Mouse (Mus musculus): Measurements from ENCODE around the gene Rd3l.

Rd3l gene

GRCm38 (mm10) chr12:111980887-111981367, at the start of gene Rd3l:
TSS of gene Rd3l (minus strand) at chr12:111981317.
- in situ Hi-C loops (cut with MboI; ENCODE audit: low sequenced_read_pairs): no loop called here

- in situ Hi-C loops (cut with MboI; ENCODE audit: low sequenced_read_pairs): no loop called here
Observed at GRCm38 (mm10) chr12:112027408-112027807, 46.3 kb upstream of the Rd3l start.

GRCm38 (mm10) chr12:112025907-112026645, 45.0 kb upstream of the Rd3l start:
- in situ Hi-C loops (cut with MboI; ENCODE audit: low sequenced_read_pairs): no loop called here

- in situ Hi-C loops (cut with MboI; ENCODE audit: low sequenced_read_pairs): no loop called here
Observed at GRCm38 (mm10) chr12:112025457-112025856, 44.3 kb upstream of the Rd3l start.

GRCm38 (mm10) chr12:112024581-112025310, 43.6 kb upstream of the Rd3l start:
- in situ Hi-C loops (cut with MboI; ENCODE audit: low sequenced_read_pairs): no loop called here

- in situ Hi-C loops (cut with MboI; ENCODE audit: low sequenced_read_pairs): no loop called here
Observed at GRCm38 (mm10) chr12:112023306-112023705, 42.2 kb upstream of the Rd3l start.

- in situ Hi-C loops (cut with MboI; ENCODE audit: low sequenced_read_pairs): no loop called here
Observed at GRCm38 (mm10) chr12:112016346-112016745, 35.2 kb upstream of the Rd3l start.

- in situ Hi-C loops (cut with MboI; ENCODE audit: low sequenced_read_pairs): no loop called here
Observed at GRCm38 (mm10) chr12:112013271-112013801, 32.2 kb upstream of the Rd3l start.

GRCm38 (mm10) chr12:112012511-112013270, 31.6 kb upstream of the Rd3l start:
- in situ Hi-C loops (cut with MboI; ENCODE audit: low sequenced_read_pairs): no loop called here

GRCm38 (mm10) chr12:112001223-112001622, 20.1 kb upstream of the Rd3l start:
- in situ Hi-C loops (cut with MboI; ENCODE audit: low sequenced_read_pairs): no loop called here

- in situ Hi-C loops (cut with MboI; ENCODE audit: low sequenced_read_pairs): no loop called here
Observed at GRCm38 (mm10) chr12:111999735-112000134, 18.6 kb upstream of the Rd3l start.

GRCm38 (mm10) chr12:111995161-111995560, 14.0 kb upstream of the Rd3l start:
- in situ Hi-C loops (cut with MboI; ENCODE audit: low sequenced_read_pairs): no loop called here

- in situ Hi-C loops (cut with MboI; ENCODE audit: low sequenced_read_pairs): no loop called here
Observed at GRCm38 (mm10) chr12:111992626-111993025, 11.5 kb upstream of the Rd3l start.

- in situ Hi-C loops (cut with MboI; ENCODE audit: low sequenced_read_pairs): no loop called here
Observed at GRCm38 (mm10) chr12:111986756-111987155, 5.6 kb upstream of the Rd3l start.

GRCm38 (mm10) chr12:111983165-111983564, 2.0 kb upstream of the Rd3l start:
- in situ Hi-C loops (cut with MboI; ENCODE audit: low sequenced_read_pairs): no loop called here

GRCm38 (mm10) chr12:111981831-111982230, 714 bp upstream of the Rd3l start:
- in situ Hi-C loops (cut with MboI; ENCODE audit: low sequenced_read_pairs): no loop called here

GRCm38 (mm10) chr12:111978274-111978673, 2.8 kb downstream of the Rd3l start:
- in situ Hi-C loops (cut with MboI; ENCODE audit: low sequenced_read_pairs): no loop called here

- in situ Hi-C loops (cut with MboI; ENCODE audit: low sequenced_read_pairs): no loop called here
Observed at GRCm38 (mm10) chr12:111977138-111977537, 4.0 kb downstream of the Rd3l start.

- in situ Hi-C loops (cut with MboI; ENCODE audit: low sequenced_read_pairs): no loop called here
Observed at GRCm38 (mm10) chr12:111974578-111974977, 6.5 kb downstream of the Rd3l start.

GRCm38 (mm10) chr12:111972504-111972903, 8.6 kb downstream of the Rd3l start:
- in situ Hi-C loops (cut with MboI; ENCODE audit: low sequenced_read_pairs): no loop called here

GRCm38 (mm10) chr12:111971231-111971686, 9.9 kb downstream of the Rd3l start, which contains the start of gene Tdrd9:
TSS of gene Tdrd9 (plus strand) at chr12:111971559.
- in situ Hi-C loops (cut with MboI; ENCODE audit: low sequenced_read_pairs): no loop called here
